Mouse (Mus musculus): ENCODE data around the gene 1700066M21Rik. TPM values are rescaled to one million over a fixed set of nuclear protein-coding genes. Genes with fewer than 3 reads are reported as not detected.

Gene 1700066M21Rik
- polyA plus RNA-seq, 1 experiment from 2014 or later: 21.4 TPM

GRCm38 (mm10) chr1:57406187-57407151 is 29.0 kb downstream of the 1700066M21Rik start, which contains the start of the genes Maip1 and Tyw5:
Gene Maip1 (plus strand): TSS chr1:57406328.
Gene Tyw5 (minus strand): TSS chr1:57407101.
- ATAC-seq (ENCODE audit: low FRiP score, low TSS enrichment) (peak; percentile 93), DNase-seq (peak; percentile 89)
- H3K27me3 ChIP-seq (ENCODE audit: control insufficient read depth, insufficient read depth, low read length): no peaks in the 10 kb centered on the region
- peak within 1 kb of the TSS; percentile 80 for H3K4me3 ChIP-seq (replicated peaks; ENCODE audit: low read depth, low read length)
- peak within 1 kb of the TSS; percentile 63 for H3K4me2 ChIP-seq (ENCODE audit: low read length)
- WGBS: under 1% methylated on average over 72 of the region's 72 CpGs
- peak within 1 kb of the TSS; percentile 91 for H3K9ac ChIP-seq (replicated peaks; ENCODE audit: low read length)
- H3K27ac ChIP-seq (replicated peaks; ENCODE audit: low read depth, low read length): peak within 1 kb of the TSS; percentile 89
- peaks cover 26% of the 10 kb centered on the region for H3K4me1 ChIP-seq (ENCODE audit: control insufficient read depth, insufficient read depth, low read length)
- H3K9me3 ChIP-seq (ENCODE audit: control insufficient read depth, low read length): no peaks in the 10 kb centered on the region
- H3K36me3 ChIP-seq (ENCODE audit: control insufficient read depth, insufficient read depth, low read length): no peaks in the 10 kb centered on the region

- Histone ChIP-seq H3K36me3 (ENCODE audit: control insufficient read depth, insufficient read depth, low read length) (peaks cover 24% of the 10 kb centered on the region), H3K27me3 (ENCODE audit: control insufficient read depth, insufficient read depth, low read length) (no peaks in the 10 kb centered on the region), H3K4me2 (ENCODE audit: low read length) (0 out of 2 replicates have a peak overlapping the region, but pooled peaks have one; percentile 18), H3K27ac (replicated peaks; ENCODE audit: low read depth, low read length) (no peak overlapping the region), H3K9me3 (ENCODE audit: control insufficient read depth, low read length) (no peaks in the 10 kb centered on the region), H3K9ac (replicated peaks; ENCODE audit: low read length) (no peak overlapping the region), H3K4me1 (ENCODE audit: control insufficient read depth, insufficient read depth, low read length) (peaks cover 26% of the 10 kb centered on the region), H3K4me3 (replicated peaks; ENCODE audit: low read depth, low read length) (no peak overlapping the region)
- 90% methylated on average over 2 of the region's 2 CpGs for WGBS
- ATAC-seq (ENCODE audit: low FRiP score, low TSS enrichment) (no peak), DNase-seq (no peak)
Observed at GRCm38 (mm10) chr1:57408994-57409393, 31.6 kb downstream of the 1700066M21Rik start.

- Histone ChIP-seq H3K9me3 (ENCODE audit: control insufficient read depth, low read length) (no peaks in the 10 kb centered on the region), H3K27me3 (ENCODE audit: control insufficient read depth, insufficient read depth, low read length) (no peaks in the 10 kb centered on the region), H3K4me2 (ENCODE audit: low read length) (no peak overlapping the region), H3K9ac (replicated peaks; ENCODE audit: low read length) (no peak overlapping the region), H3K4me1 (ENCODE audit: control insufficient read depth, insufficient read depth, low read length) (peaks cover 8% of the 10 kb centered on the region), H3K4me3 (replicated peaks; ENCODE audit: low read depth, low read length) (no peak overlapping the region), H3K27ac (replicated peaks; ENCODE audit: low read depth, low read length) (no peak overlapping the region), H3K36me3 (ENCODE audit: control insufficient read depth, insufficient read depth, low read length) (peaks cover 51% of the 10 kb centered on the region)
- no peak for DNase-seq
- WGBS: 94% methylated on average over 2 of the region's 2 CpGs
- no peak for ATAC-seq (ENCODE audit: low FRiP score, low TSS enrichment)
Observed at GRCm38 (mm10) chr1:57413397-57413796, 36.0 kb downstream of the 1700066M21Rik start.

- no peak; the same call in 1 of the 2 replicates for ATAC-seq (ENCODE audit: low FRiP score, low TSS enrichment)
- Histone ChIP-seq H3K9me3 (ENCODE audit: control insufficient read depth, low read length) (no peaks in the 10 kb centered on the region), H3K4me2 (ENCODE audit: low read length) (no peak overlapping the region), H3K4me1 (ENCODE audit: control insufficient read depth, insufficient read depth, low read length) (peaks cover 3% of the 10 kb centered on the region; the same call in 1 of the 2 replicates), H3K27ac (replicated peaks; ENCODE audit: low read depth, low read length) (no peak overlapping the region), H3K36me3 (ENCODE audit: control insufficient read depth, insufficient read depth, low read length) (no peaks in the 10 kb centered on the region), H3K9ac (replicated peaks; ENCODE audit: low read length) (no peak overlapping the region), H3K4me3 (replicated peaks; ENCODE audit: low read depth, low read length) (no peak overlapping the region), H3K27me3 (ENCODE audit: control insufficient read depth, insufficient read depth, low read length) (no peaks in the 10 kb centered on the region)
- DNase-seq: peak; percentile 87
- 2% methylated on average over 1 of the region's 1 CpGs for WGBS
Observed at GRCm38 (mm10) chr1:57423696-57424095, 46.3 kb downstream of the 1700066M21Rik start.

GRCm38 (mm10) chr1:57428368-57429308 is 51.2 kb downstream of the 1700066M21Rik start:
- WGBS: 51% methylated on average over 16 of the region's 16 CpGs
- Histone ChIP-seq H3K27ac (replicated peaks; ENCODE audit: low read depth, low read length) (peak overlapping the region; percentile 37), H3K9ac (replicated peaks; ENCODE audit: low read length) (peak overlapping the region; percentile 32; the same call in 1 of the 2 replicates), H3K4me1 (ENCODE audit: control insufficient read depth, insufficient read depth, low read length) (peaks cover 16% of the 10 kb centered on the region; the same call in 1 of the 2 replicates), H3K9me3 (ENCODE audit: control insufficient read depth, low read length) (no peaks in the 10 kb centered on the region), H3K4me3 (replicated peaks; ENCODE audit: low read depth, low read length) (peak overlapping the region; percentile 0; the same call in 1 of the 2 replicates), H3K36me3 (ENCODE audit: control insufficient read depth, insufficient read depth, low read length) (no peaks in the 10 kb centered on the region), H3K27me3 (ENCODE audit: control insufficient read depth, insufficient read depth, low read length) (no peaks in the 10 kb centered on the region), H3K4me2 (ENCODE audit: low read length) (peak overlapping the region; percentile 47)
- DNase-seq (peak; percentile 96), ATAC-seq (ENCODE audit: low FRiP score, low TSS enrichment) (peak; percentile 80)

- H3K36me3 ChIP-seq (ENCODE audit: control insufficient read depth, insufficient read depth, low read length): no peaks in the 10 kb centered on the region
- peak overlapping the region; percentile 21; the same call in 1 of the 2 replicates for H3K9ac ChIP-seq (replicated peaks; ENCODE audit: low read length)
- H3K4me2 ChIP-seq (ENCODE audit: low read length): peak overlapping the region; percentile 47
- 4% methylated on average over 12 of the region's 12 CpGs for WGBS
- H3K27ac ChIP-seq (replicated peaks; ENCODE audit: low read depth, low read length): peak overlapping the region; percentile 43; the same call in 1 of the 2 replicates
- 0 out of 2 replicates have a peak overlapping the region, but pooled peaks have one; percentile 2 for H3K4me3 ChIP-seq (replicated peaks; ENCODE audit: low read depth, low read length)
- ATAC-seq (ENCODE audit: low FRiP score, low TSS enrichment) (peak; percentile 46; the same call in 1 of the 2 replicates), DNase-seq (peak; percentile 77)
- H3K27me3 ChIP-seq (ENCODE audit: control insufficient read depth, insufficient read depth, low read length): no peaks in the 10 kb centered on the region
- H3K9me3 ChIP-seq (ENCODE audit: control insufficient read depth, low read length): no peaks in the 10 kb centered on the region
- H3K4me1 ChIP-seq (ENCODE audit: control insufficient read depth, insufficient read depth, low read length): peaks cover 16% of the 10 kb centered on the region; the same call in 1 of the 2 replicates
Observed at GRCm38 (mm10) chr1:57429786-57430483, 52.5 kb downstream of the 1700066M21Rik start.

- 93% methylated on average over 7 of the region's 7 CpGs for WGBS
- no peaks in the 10 kb centered on the region for H3K27me3 ChIP-seq (ENCODE audit: control insufficient read depth, insufficient read depth, low read length)
- no peak for ATAC-seq (ENCODE audit: low FRiP score, low TSS enrichment)
Observed at GRCm38 (mm10) chr1:57433141-57433540, 55.7 kb downstream of the 1700066M21Rik start.

More at GRCm38 (mm10) chr1:57433141-57433540, 55.7 kb downstream of the 1700066M21Rik start:
- Histone ChIP-seq H3K4me3 (replicated peaks; ENCODE audit: low read depth, low read length) (no peak overlapping the region), H3K36me3 (ENCODE audit: control insufficient read depth, insufficient read depth, low read length) (no peaks in the 10 kb centered on the region), H3K4me1 (ENCODE audit: control insufficient read depth, insufficient read depth, low read length) (peaks cover 16% of the 10 kb centered on the region; the same call in 1 of the 2 replicates), H3K9ac (replicated peaks; ENCODE audit: low read length) (no peak overlapping the region), H3K4me2 (ENCODE audit: low read length) (no peak overlapping the region), H3K27ac (replicated peaks; ENCODE audit: low read depth, low read length) (no peak overlapping the region), H3K9me3 (ENCODE audit: control insufficient read depth, low read length) (no peaks in the 10 kb centered on the region)
- no peak for DNase-seq
